Mouse (Mus musculus) macrophage (primary cell): Measurements from ENCODE around the gene Fen1. TPM values are rescaled to one million over a fixed set of nuclear protein-coding genes. Genes with fewer than 3 reads are reported as not detected.
A peak's percentile ranks its signal among the peaks of the same experiment; 100 is the strongest.

Experiments
- H3K27ac ChIP-seq: fragments of 350-480 bp; formaldehyde crosslinking; 2 replicates; pipeline ENCODE4 v1.9.0; 2021
- H3K36me3 ChIP-seq: fragments of 350-480 bp; formaldehyde crosslinking; 2 replicates; pipeline ENCODE4 v1.9.0; 2021; ENCODE audit errors: inconsistent target
- H3K4me3 ChIP-seq: fragments of 350-480 bp; formaldehyde crosslinking; 2 replicates; pipeline ENCODE4 v1.9.0; 2021; ENCODE audit errors: inconsistent target
- H3K79me2 ChIP-seq: fragments of 350-480 bp; formaldehyde crosslinking; 2 replicates; pipeline ENCODE4 v1.9.0; 2021; ENCODE audit errors: inconsistent target
- WGBS: methylation state at CpG from one replicate; pipeline ENCODE4 v1.1.7; 2026; ENCODE audit warnings: inconsistent platforms; ENCODE audit not compliant: missing documents; 5-methylcytosine and 5-hydroxymethylcytosine counted together
- polyA plus RNA-seq: library from polyadenylated mRNA; stranded (reverse); fragments of 250-400 nt; gene quantifications from 3 replicates; pipeline ENCODE4 v1.2.4, GENCODE M21; 2018; ENCODE audit warnings: inconsistent platforms

Gene Fen1
- polyA plus RNA-seq, 1 experiment from 2014 or later, result 13.8 TPM

GRCm38 (mm10) chr19:10198286-10198685 is 5.7 kb downstream of the Fen1 start:
- Histone ChIP-seq H3K27ac (no peak overlapping the region), H3K79me2 (peaks cover 36% of the 10 kb centered on the region), H3K36me3 (peaks cover 37% of the 10 kb centered on the region), H3K4me3 (no peak overlapping the region)
- WGBS, result 95% methylated on average over 2 of the region's 2 CpGs

GRCm38 (mm10) chr19:10197130-10197529 is 6.8 kb downstream of the Fen1 start:
- peaks cover 45% of the 10 kb centered on the region for H3K36me3 ChIP-seq
- no peak overlapping the region for H3K4me3 ChIP-seq
- peaks cover 24% of the 10 kb centered on the region for H3K79me2 ChIP-seq
- H3K27ac ChIP-seq, result no peak overlapping the region
- WGBS, result 100% methylated on average over 4 of the region's 4 CpGs

- Histone ChIP-seq H3K4me3 (no peak overlapping the region), H3K27ac (no peak overlapping the region), H3K36me3 (peaks cover 39% of the 10 kb centered on the region), H3K79me2 (peaks cover 5% of the 10 kb centered on the region; the same call in 1 of the 2 replicates)
- 91% methylated on average over 5 of the region's 5 CpGs for WGBS
Observed at GRCm38 (mm10) chr19:10195252-10195651, 8.7 kb downstream of the Fen1 start.

GRCm38 (mm10) chr19:10194337-10194736 is 9.6 kb downstream of the Fen1 start:
- Histone ChIP-seq H3K27ac (no peak overlapping the region), H3K79me2 (no peaks in the 10 kb centered on the region; the same call in 1 of the 2 replicates), H3K4me3 (no peak overlapping the region), H3K36me3 (peaks cover 30% of the 10 kb centered on the region)
- 97% methylated on average over 11 of the region's 11 CpGs for WGBS

GRCm38 (mm10) chr19:10191326-10191725 is 12.6 kb downstream of the Fen1 start:
- Histone ChIP-seq H3K27ac (peak overlapping the region; percentile 84), H3K79me2 (peaks cover 10% of the 10 kb centered on the region; the same call in 1 of the 2 replicates), H3K36me3 (peaks cover 39% of the 10 kb centered on the region; the same call in 1 of the 2 replicates), H3K4me3 (no peak overlapping the region)
- 13% methylated on average over 7 of the region's 7 CpGs for WGBS

- Histone ChIP-seq H3K4me3 (no peak overlapping the region), H3K27ac (peak overlapping the region; percentile 84), H3K36me3 (peaks cover 44% of the 10 kb centered on the region; the same call in 1 of the 2 replicates), H3K79me2 (peaks cover 15% of the 10 kb centered on the region; the same call in 1 of the 2 replicates)
- 53% methylated on average over 2 of the region's 2 CpGs for WGBS
Observed at GRCm38 (mm10) chr19:10190796-10191195, 13.2 kb downstream of the Fen1 start.

- WGBS, result 96% methylated on average over 8 of the region's 8 CpGs
- no peak overlapping the region for H3K4me3 ChIP-seq
- peaks cover 47% of the 10 kb centered on the region; the same call in 1 of the 2 replicates for H3K36me3 ChIP-seq
- H3K79me2 ChIP-seq, result peaks cover 24% of the 10 kb centered on the region
- H3K27ac ChIP-seq, result peak overlapping the region; percentile 84
Observed at GRCm38 (mm10) chr19:10189940-10190339, 14.0 kb downstream of the Fen1 start.

GRCm38 (mm10) chr19:10189022-10189421 is 14.9 kb downstream of the Fen1 start:
- 96% methylated on average over 6 of the region's 6 CpGs for WGBS
- H3K79me2 ChIP-seq, result peaks cover 33% of the 10 kb centered on the region
- peaks cover 37% of the 10 kb centered on the region; the same call in 1 of the 2 replicates for H3K36me3 ChIP-seq
- no peak overlapping the region for H3K4me3 ChIP-seq
- H3K27ac ChIP-seq, result 0 out of 2 replicates have a peak overlapping the region, but pooled peaks have one; percentile 24

- Histone ChIP-seq H3K4me3 (no peak overlapping the region), H3K36me3 (peaks cover 31% of the 10 kb centered on the region; the same call in 1 of the 2 replicates), H3K27ac (peak overlapping the region; percentile 24; the same call in 1 of the 2 replicates), H3K79me2 (peaks cover 40% of the 10 kb centered on the region)
- 84% methylated on average over 9 of the region's 10 CpGs for WGBS
Observed at GRCm38 (mm10) chr19:10188281-10188811, 15.6 kb downstream of the Fen1 start.

GRCm38 (mm10) chr19:10186569-10186968 is 17.4 kb downstream of the Fen1 start:
- Histone ChIP-seq H3K27ac (no peak overlapping the region), H3K79me2 (peaks cover 43% of the 10 kb centered on the region), H3K4me3 (no peak overlapping the region), H3K36me3 (peaks cover 23% of the 10 kb centered on the region; the same call in 1 of the 2 replicates)
- WGBS, result 95% methylated on average over 8 of the region's 8 CpGs

- Histone ChIP-seq H3K27ac (no peak overlapping the region), H3K4me3 (no peak overlapping the region), H3K36me3 (peaks cover 23% of the 10 kb centered on the region; the same call in 1 of the 2 replicates), H3K79me2 (peaks cover 43% of the 10 kb centered on the region)
- 100% methylated on average over 3 of the region's 3 CpGs for WGBS
Observed at GRCm38 (mm10) chr19:10185876-10186275, 18.1 kb downstream of the Fen1 start.

GRCm38 (mm10) chr19:10184096-10184495 is 19.9 kb downstream of the Fen1 start:
- Histone ChIP-seq H3K36me3 (peaks cover 23% of the 10 kb centered on the region; the same call in 1 of the 2 replicates), H3K27ac (peak overlapping the region; percentile 80), H3K4me3 (peak overlapping the region; percentile 91), H3K79me2 (peaks cover 43% of the 10 kb centered on the region)
- WGBS, result 64% methylated on average over 12 of the region's 12 CpGs

GRCm38 (mm10) chr19:10183299-10183983 is 20.5 kb downstream of the Fen1 start:
- H3K79me2 ChIP-seq, result peaks cover 43% of the 10 kb centered on the region
- WGBS, result 6% methylated on average over 35 of the region's 35 CpGs
- peak overlapping the region; percentile 80 for H3K27ac ChIP-seq
- peak overlapping the region; percentile 91 for H3K4me3 ChIP-seq
- peaks cover 23% of the 10 kb centered on the region; the same call in 1 of the 2 replicates for H3K36me3 ChIP-seq

GRCm38 (mm10) chr19:10182670-10183298 is 21.2 kb downstream of the Fen1 start, which contains the start of gene Fads1:
Gene Fads1 (plus strand): TSS chr19:10182888.
- WGBS, result under 1% methylated on average over 70 of the region's 70 CpGs
- H3K4me3 ChIP-seq, result peak within 1 kb of the TSS; percentile 91
- peaks cover 43% of the 10 kb centered on the region for H3K79me2 ChIP-seq
- peaks cover 23% of the 10 kb centered on the region; the same call in 1 of the 2 replicates for H3K36me3 ChIP-seq
- peak within 1 kb of the TSS; percentile 83 for H3K27ac ChIP-seq
